Mouse (Mus musculus) ES-Bruce4 (cell line): ENCODE results near the gene Klhl26.

Source experiments
- CTCF ChIP-seq: IDR thresholded peaks from one replicate; pipeline ENCODE4 v1.8.1; 2011; ENCODE audit warnings: low read depth, low read length
- EP300 ChIP-seq: IDR thresholded peaks from 2 replicates; pipeline ENCODE4 v1.6.1; 2011; ENCODE audit warnings: low read depth, low read length; ENCODE audit not compliant: insufficient read depth

- TF ChIP-seq EP300 (no peak), CTCF (no peak)
Measured at GRCm38 (mm10) chr8:70492664-70493640, 16.2 kb upstream of the Klhl26 start, which contains the start of gene Crlf1.
